Mouse (Mus musculus) cerebellum, adult 11-12 months (tissue): Measurements from ENCODE around the gene Parp6.

Experiments
- DNase-seq: peaks from one replicate; pipeline ENCODE4 v3.0.0; 2022

The Parp6 gene

DNA sequence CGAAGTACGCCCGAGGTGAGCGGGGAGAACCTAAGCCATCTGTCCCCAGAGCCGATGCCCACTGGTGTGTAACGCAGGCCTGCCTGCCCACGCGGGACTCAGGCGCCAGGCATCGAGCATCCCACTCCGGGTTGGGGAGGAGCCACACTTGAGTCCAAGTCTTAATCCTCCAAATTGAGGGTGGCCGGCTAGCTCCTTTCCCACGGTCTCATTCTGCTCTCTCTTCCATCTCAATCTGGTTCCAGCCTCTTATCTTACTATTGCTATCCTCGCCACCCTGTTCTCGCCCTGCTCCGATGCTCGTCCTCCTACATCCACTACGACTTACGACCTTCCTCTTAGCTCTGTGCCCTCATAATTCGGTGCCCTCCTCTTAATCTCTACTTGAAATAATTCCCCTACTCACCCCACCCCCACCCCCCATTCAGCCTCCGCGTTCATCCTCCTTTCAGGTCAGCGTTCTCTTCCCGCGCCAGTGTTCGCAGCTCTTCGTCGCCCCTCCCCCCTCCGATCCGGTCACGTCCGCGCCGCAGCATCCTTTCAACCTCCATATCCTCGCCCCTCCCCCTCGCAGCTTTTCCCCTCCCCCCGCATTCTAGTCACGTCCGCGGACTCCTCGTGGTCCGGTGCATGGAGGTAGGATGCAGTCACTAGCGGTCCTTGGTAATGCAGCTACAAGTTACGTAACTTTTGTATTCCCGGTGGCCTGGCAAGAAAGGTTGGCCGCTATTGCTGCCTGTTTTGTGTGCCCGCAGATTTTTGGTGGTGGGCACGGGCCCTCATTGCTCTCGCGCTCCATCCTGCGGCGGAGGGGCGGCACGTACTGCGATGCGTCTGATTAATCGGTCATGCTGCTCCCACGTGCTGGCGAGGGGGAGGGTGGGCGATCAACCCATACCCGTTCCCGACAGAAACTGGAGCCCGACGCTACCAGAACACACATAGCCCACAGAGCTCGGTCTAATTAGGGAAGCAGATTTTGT lies 39.8 kb downstream of the Parp6 start:
- DNase-seq, result peak; percentile 83

DNA sequence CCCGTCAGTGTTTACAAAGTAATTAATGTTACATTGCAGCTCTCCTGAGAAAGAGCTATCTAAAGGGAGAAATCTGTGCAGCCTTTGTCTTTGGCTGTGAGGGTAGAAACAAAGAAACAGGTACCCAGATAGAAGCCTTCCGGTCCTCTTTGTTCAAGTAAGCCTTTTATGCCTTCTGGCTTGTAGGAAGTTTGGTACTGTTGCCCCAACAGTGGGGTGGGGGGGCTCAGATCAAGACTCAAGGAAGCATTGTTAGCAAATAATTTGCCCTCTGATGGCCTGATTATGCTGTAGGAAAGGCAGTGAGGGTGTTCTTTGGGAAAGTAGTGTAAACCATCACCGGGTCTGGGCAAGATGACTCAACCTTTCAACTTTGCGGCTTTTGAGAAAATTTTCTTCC lies 41.1 kb downstream of the Parp6 start:
- DNase-seq, result peak; percentile 9

DNA sequence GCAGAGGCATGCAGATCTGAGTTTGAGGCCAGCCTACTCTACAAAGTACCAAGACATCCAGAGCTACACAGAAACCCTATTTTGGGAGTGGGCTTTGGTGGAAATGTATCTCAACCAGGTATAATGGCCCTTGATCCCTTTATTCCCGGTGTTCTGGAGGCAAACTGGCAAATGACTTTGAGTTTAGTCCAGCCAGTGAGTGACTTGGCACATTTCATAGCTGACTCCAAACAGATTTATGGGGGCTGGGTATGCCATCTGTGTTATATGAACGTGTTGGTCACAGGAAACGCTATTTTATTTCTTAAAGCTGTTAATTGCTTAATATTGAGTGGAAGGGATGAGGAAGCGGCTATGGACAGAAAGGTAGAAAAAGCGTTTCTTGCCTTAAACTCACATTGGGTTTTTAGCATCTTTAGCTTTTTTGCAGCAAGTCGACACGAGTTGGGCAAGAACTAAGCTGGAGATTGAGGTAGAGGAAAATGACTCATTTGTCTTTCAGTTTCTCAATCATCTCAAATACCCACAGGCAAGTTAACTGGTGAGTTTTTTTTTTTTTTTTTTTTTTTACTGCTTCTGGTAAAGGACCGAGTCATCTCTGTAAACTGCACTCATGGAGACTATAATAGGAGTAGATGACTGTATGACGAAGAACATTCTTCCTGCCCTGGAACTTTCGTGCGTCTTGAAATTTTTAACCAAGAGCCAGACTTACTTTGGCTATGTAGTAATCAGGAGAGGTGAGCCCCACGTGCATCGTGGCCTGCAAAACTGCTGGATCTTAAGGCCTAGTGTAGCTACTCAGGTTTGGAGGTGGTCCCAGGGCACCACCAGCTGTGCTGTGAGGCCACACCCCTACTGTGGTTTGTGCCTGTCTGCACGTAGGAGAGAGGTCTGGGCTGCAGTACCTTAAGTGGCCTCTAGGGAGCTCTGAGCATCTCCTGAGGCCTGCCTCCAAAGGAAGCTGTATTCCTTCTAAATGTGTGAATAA lies 42.2 kb downstream of the Parp6 start:
- peak; percentile 83 for DNase-seq

DNA sequence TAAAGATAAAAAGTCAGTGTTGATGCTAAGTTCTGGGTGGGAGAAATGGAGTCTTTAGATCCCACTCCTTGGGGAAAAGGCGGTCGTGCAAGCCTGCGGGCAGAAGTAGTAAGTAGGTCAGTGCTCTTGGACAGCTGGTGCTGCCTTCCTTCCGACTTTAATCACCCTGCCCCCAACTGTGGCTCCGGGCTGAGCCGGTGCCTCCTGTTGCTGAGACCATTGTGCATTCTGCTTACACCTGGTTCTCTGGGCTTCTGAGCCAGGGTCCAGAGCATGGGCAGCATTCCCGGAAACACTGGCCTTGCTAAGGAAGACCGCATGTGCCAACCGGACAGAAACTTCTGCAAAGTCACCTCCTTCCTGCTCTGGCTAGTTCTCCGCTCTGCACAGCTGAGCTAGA lies 43.3 kb downstream of the Parp6 start:
- DNase-seq, result peak; percentile 85

DNA sequence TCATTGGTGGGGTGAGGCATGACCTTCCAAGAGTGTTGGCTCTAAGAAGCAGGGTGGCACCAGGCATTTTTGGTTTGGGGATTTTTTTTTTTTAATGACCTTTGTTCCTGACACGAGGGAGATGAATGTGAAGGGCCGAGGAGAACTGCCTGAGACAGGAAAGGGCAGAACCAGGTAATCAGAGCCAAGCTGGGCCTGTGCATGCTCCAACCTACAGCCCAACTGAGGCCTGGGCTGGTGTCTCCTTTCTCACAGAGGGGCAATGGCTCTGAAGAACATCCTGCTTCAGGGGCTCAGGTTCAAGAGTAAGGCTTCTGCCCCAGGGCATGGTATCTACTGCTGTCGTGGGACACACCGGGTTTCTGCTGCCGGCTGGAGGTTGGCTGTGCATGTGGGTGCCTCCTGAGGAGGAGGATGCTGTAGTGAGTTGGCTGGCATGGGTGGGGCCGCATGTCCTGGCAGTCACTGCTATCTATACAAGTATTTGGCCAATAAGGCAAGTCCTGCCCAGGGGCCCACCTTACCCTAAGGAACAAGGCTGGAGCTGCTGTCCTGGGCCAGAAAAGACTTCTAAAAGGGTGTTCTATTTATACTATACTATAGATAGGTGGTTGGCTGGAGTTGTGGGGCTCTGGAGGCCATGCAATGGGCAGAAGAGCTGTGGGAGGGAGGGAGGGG lies 44.4 kb downstream of the Parp6 start:
- no peak for DNase-seq

DNA sequence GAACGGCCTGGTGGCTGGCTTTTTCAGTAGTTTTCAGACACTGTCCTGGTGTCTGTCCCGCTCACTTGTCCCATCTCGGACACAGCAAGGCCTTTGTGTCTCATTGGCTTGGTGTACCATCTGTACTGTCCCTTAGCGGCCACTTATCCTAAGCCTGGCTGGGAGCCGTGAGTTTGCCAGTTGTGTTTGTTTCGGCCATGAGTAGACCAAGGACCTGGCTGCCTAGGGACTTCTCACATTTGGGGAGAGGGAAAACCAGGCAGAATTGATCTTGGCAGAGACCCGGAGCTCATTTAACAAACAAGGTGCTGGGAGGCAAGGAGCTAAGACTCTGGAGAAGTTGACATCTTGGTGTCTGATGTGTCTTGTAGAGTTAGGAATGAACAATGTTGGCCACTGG lies 46.1 kb downstream of the Parp6 start:
- no peak for DNase-seq

DNA sequence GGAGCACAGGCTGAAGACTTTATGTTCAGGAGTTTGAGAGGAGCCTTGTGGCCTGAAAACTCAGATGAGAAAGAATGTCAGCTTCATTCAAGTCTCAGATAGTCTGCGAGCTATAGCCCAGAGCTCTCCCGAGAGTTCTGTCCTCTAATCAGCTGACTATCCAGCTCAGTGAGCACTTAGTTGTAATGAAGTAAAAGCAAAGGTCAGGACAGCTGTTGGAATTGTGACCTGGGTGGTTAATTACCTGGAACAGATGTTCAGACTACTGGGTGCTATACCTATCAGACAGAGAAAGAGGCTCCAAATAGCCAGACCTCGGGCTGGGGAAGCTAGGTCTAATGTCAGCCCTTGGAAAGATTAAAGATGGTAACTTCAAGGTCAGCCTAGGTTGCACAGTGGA lies 46.9 kb downstream of the Parp6 start:
- no peak for DNase-seq

DNA sequence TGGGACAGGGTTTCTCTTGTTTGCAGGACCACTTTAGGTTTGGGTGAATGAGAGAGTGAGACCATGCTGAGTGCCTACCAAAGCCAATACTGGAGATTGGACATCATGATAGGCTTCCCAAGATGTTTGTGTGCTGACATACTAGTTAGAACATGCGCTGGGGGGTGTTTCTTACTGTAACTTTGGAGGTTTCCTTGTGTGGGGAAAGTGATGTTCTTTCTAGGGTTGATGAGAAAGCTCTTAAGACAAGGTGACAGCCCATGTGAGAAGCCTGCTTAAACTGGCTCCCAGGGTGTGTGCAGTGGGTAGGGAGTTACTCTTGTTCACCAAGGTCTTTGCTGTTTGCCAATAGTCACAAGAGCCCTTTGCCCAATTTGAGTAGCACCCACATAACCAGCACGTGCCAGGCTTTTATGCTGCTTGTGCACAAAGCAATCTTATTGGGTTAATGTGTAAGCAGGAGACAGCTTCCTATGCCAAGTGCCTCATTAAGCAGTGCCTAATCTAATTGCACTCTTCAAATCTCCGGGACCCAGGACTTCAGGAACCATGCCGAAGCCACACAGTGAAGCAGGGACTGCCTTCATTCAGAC lies 47.7 kb downstream of the Parp6 start:
- DNase-seq, result no peak

DNA sequence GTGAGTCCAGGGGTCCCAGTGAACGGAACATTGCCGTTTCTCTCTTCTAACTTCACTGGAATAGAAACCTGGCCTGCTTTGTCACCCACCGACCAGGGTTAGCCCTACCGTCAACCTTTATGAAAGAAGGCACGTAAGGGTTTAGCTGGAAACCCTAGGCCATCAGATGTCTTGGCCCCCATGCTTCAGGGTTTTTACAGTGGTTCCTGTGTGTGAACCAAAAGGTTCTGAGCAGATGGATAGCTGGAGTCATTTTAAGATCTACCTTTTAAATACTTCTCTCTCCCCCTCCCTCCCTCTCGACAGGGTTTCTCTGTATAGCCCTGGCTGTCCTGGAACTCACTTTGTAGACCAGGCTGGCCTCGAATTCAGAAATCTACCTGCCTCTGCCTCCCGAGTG lies 48.9 kb downstream of the Parp6 start:
- DNase-seq, result no peak

DNA sequence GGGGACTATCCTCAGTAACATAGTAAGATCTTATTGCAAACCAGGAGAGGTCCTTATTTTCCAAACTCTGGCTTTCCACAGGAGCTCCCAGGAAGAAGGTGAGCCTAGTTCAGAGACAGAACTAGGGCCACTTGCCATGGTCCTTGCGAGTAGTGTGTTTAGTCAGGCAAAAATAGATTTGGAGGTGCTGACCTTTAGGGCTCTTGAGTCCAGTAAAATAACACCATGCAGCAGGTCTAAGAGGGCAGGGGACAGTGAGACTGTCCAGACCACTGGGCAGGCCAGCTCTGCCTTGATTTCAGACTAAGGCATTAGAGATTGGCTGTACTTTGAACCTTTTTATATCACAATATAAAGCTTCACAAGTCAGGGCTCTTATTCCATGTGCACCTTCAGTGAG lies 49.7 kb downstream of the Parp6 start:
- DNase-seq, result no peak

DNA sequence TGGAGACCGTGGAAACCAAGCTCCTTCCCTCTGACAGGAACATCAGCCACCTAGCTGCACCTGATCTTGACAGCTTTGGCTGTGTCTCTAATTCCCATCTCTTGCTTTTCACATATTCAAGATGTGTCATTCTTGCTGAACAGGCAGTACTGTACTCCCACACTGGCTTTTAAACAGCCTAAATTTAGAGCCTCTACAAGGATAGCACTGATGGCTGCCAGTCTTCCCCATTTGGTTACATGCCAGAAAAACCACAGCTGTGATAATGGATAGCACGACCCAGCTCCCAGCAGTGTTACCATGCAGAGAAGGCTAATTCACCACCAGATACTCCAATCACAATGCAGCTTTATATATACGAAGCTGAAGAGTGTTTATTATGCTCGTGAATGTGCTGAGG lies 50.2 kb downstream of the Parp6 start:
- no peak for DNase-seq

DNA sequence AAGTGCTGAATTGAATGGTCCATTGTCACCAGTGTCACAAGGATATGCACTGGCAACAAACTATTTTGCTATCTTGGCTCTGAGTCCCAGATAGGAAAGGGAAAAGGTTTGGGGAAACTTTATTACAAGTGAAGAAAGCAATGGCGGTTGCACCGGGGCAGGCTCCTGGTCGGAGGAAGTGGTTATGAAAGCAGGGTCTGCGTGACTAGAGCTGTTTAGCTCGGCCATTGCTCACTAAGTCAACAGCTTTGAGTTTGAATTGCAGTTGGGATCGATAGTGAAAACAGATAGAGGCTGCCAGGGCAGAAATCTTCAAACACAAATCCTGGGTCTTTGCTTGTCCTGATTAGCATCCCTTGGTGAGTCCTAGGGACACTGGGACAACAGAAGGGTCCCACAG lies 50.8 kb downstream of the Parp6 start:
- DNase-seq, result no peak

DNA sequence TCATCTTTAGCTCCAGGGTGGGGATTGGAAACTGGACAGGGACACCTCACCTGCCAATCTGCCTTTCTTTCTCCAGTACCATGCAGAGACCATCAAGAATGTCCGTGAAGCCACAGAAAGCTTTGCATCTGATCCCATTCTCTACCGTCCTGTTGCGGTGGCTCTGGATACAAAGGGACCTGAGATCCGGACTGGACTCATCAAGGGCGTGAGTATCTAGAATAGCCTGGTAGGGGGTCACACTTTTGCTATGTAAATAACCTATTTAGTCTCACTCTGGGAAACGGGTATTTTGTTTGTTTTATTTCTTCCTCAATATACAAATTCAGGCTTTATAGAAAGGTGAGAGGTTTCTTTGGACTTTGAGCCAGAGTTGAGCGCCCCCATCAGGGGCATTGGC lies 51.4 kb downstream of the Parp6 start:
- DNase-seq, result no peak

DNA sequence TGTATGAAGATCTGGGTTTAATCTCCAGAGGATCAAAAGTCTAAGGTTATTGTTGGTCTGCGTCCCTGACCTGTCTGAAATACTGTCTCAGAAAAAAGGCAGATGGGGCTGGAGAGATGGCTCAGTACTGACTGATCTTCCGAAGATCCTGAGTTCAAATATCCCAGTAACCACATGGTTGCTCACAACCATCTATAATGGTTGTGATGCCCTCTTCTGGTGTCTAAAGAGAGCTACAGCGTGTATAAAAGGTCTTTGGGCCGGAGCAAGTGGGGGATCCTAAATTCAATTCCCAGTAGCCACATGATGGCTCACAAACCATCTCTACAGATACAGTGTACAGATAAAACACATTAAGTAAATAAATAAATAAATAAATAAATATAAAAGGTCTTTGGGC lies 52.1 kb downstream of the Parp6 start:
- DNase-seq, result no peak

DNA sequence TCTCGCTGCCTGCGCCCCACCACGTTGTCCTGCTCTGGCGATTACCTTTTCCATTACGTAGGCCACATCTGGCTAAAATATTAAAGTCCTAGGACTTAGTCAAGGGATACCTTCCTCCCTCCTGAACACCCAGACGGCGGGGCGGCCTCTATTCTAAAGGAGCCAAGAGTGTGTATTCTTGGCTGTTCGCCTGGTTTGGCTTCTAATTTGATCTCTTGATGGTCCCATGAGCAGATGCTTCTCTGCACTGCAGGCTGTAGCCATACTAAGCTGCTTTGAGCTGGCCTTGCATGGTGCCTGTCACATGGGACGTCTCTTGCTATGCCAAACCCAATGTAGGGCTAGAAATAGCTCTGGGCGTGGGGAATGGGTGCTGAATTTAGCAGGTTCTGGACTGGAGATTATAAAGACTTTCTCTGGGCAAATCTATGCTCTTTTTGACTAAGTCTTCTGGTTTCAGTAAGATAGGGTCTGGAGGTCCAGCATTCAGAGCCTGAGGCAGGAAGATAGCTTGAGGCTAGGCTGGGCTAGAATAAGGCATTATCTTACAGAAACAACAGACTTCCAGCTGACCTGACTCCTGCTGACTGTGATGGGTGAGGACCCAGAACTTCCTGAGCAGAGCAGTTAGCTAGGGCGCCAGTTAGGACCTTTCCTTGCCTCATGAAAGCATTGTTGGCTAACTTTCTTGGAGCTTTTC lies 55.3 kb downstream of the Parp6 start:
- DNase-seq, result no peak

DNA sequence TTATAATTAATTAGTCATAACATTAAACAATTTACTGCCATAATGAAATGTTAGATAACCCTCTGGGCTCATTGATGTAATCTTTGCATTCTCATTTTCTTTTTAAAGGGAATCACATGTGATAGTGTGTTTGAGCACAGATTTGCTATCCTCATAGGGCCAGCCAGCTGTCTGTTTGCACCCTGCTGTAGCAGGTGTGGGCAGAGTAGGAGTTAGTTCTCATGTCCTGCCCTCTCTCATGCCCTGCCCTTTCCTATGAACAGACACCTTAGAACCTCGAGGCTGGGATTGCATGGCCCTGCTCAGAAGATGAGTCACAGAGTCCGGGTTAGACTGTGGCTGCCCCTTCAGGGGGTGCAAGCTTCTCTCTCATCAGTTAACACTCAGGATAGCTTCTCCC lies 56.3 kb downstream of the Parp6 start:
- no peak for DNase-seq

DNA sequence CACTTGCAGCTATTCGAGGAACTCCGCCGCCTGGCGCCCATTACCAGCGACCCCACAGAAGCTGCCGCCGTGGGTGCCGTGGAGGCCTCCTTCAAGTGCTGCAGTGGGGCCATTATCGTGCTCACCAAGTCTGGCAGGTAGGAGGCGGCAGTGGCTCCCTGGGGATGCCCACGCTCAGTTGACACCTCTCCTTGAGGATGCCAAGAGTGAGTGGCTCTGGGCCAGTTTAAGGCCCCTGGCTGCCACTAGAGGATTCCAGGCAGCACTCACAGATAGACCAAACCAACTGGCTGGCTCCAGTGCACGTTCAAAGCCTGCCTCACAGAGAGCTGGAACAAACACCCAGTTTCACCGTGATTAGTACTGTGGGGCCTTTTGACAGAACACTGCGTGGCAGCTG lies 58.5 kb downstream of the Parp6 start:
- no peak for DNase-seq

DNA sequence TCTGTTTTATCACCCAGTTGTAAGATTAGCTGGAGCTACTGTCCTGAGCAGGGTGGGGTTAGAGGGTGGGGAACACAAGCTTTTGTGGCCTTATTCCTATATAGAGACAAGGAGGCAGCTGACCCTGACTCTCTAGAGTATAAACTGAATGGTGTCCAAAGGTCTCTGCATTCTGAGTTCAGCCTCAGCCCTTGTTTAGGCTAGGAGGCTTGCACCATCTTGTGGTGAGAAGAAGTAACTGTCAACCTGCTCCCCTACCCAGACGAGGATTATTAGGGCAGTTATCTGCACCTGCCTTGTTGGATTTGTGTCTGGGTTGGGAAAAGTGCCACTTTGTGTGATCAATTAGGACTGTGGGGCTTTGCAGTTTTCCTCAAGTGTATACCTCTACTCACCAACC lies 61.2 kb downstream of the Parp6 start:
- DNase-seq, result no peak

DNA sequence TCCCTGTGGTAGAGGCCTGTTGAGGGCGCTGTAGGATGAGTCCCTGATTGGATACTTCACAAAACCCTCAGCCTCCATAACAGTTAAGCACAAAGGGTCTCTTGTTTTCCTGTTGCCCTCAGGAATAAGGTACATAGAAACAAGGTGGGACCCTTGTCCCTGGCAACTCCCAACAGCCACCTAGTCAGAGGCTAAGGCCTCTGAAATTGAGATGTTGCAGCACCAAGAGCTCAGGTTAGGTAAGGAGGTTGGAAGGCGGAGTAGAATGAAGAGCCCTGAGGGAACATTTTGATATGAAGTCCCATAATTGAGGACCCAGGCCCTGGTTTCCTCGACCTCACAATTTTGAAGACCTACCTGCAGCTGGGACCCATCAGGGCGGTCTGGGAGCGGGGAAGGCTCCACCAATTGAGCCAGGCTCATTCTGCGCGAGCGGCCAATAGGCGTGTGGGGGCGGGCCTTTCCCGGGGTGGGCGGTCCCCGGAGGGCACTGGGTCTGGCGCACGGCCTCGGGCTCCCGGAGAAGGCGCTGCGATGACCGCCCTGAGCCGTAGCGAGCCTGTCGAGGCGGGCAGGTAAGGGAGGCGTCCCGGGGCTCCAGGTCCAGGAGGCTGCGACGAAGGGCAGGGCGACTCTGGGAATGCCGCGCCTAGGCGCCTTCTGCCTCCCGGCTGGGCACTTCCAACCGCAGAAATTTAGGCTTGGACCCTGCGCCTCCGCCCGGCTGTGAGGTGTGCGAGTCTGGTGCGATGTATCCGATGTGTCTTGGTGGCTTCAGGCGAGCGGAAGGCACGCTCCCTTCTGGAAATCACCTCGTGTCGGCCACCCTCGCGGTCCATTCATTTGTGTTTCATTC lies 62.8 kb downstream of the Parp6 start, which contains the start of gene Gramd2:
Gene Gramd2, plus strand, starts transcription at position 467 of the 856 bp plus-strand sequence.
- DNase-seq, result peak; percentile 72

DNA sequence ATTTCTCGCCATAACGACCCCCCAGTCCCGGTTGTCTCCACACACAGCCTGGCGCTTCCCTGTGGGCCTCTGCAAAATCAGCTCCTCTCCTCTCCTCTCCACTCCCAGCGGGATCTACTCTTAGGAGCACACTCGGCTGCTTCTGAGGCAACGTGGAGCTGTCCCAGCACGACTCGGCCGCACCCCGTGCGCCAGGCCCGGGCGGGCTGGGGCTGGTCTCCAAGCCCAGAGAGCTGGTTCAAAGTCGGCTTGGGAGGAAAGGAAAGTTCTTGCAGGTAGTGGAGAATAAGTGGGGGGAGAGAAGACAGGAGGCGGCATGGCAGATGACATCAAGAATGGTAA lies 63.4 kb downstream of the Parp6 start:
- DNase-seq, result no peak

DNA sequence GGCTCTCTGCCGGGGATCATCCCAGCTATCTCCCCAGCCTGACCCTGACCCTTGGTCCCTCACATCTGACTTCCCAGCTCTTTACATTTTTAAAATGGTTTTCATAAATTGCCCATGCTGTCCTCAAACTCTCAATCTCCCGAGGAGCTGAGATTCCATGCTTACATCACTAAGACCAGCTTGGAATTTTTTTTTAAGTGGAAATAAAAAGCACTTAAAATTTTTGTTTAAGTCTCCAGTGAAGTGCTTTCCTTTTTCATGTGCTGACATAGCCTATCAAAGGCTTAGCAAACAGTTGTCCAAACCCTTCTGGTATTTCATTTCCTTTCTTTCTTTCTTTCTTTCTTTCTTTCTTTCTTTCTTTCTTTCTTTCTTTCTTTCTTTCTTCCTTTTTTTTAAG lies 66.9 kb downstream of the Parp6 start:
- no peak for DNase-seq
